Mouse (Mus musculus) layer of hippocampus, postnatal 10 days (tissue): ENCODE results near the gene Mterf4. TPM values are rescaled to one million over a fixed set of nuclear protein-coding genes. Genes with fewer than 3 reads are reported as not detected.

Experiments
- DNase-seq, 2 experiments: peaks; one replicate each; pipeline ENCODE4 v3.0.0; 2021; ENCODE audit warnings: low spot score in 2 of 2
- microRNA-seq, 2 experiments: library from miRNA; unstranded; fragments of <30 nt; microRNA quantifications; one replicate each; pipeline ENCODE4 v1.2.0; 2021
- total RNA-seq, 2 experiments: library from RNA; stranded (reverse); gene quantifications; 2 replicates each; pipeline ENCODE4 v1.2.3; 2021

Gene Mterf4
- total RNA-seq, 2 experiments from 2014 or later, result 18.9 to 20.4 TPM

DNA sequence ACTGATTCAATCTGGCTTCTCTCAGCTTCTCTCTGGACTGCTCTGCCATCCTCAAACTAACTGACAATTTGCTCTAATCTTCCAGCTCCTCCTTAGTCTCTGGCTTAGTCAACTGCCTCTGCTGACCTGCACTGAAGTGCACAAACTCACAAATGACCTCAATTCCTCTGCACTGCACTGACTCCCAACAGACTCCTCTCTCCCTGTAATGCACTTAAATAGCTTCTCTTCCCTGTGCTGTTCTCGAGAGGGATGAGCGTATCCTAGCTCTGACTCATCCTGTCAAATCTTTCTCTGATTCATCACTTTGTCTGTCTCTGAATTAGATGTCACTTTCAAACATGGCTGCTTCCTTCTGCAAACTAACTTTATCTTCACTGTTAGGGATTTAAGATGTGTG is 37.5 kb downstream of the Mterf4 start:
- no peak for DNase-seq

DNA sequence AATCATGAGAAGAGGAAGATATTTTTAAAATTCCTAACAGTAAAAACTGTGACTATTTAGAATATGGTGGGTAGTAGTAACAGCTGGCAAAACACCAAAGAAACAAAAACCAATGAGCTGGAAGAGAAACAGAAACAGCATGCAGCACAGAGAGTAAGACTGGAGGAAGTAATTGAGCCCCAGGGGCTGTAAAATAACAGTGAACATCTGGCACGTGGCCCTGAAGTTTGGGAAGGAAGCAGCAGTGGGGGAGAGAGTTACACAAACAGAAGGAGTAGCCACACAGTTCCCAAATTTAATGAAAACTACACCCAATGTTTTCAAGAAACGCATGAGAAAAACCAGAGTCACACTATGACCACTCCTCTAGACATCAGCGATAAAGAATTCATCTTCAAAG is 38.5 kb downstream of the Mterf4 start:
- no peak for DNase-seq

DNA sequence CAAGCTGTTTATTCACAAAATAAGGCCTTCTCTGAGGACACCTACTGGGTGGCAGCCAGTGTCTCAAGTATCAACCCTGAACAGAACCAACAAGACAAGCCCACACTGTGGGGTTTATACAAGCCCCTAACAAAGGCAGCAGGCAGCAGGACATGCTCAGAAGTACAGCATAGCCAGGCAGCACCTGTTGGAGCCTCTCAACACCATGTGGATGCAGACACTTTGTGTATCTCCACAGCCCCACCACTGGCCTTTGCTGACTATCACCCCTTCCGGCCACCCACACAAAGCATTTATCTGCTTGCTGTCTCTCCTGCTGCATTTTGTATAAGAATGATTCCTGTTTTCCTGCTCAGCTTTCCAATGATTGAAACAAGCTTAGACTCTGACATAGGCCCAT is 48.2 kb downstream of the Mterf4 start:
- no peak for DNase-seq

DNA sequence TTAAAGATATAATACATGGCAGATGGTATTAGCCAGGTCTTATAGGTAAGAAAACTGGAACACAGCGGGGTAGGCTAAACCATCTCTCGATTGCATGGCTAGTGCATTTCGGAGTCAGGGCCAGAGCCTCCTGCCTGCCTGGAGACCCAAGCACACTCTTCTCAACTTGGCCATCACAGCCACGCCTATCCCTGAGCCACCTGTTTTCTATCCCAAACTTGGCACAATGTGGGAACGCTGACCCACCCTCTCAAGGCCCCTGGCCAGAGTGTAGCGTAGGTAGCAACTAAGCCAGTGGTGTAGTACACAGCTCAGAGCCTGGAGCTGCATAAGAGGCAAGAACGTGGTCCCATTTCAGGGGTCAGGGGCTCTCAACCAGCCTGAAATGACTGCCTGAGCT is 50.0 kb downstream of the Mterf4 start:
- DNase-seq, result no peak

DNA sequence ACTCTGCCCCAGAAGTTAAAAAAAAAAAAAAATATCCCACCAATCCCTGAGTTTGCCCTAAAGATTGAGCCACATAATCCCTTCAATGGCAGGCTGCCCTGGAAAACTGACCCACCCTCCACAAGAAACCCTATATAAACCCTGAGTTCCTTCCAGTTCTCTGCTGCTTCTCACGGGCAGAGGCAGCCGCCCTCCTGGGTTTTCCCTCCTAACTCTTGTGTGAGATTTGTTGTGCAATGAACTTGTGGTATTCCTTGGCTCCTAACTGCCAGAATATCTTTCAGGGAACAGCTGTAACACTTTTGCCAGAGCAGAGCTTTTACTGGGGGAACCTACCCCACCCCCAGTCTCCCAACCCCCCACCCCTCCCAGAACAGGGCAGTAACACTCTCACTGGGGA is 53.1 kb downstream of the Mterf4 start:
- no peak for DNase-seq

Small RNA genes lying within 50 kb of the gene (microRNA-seq; reads per million reads assigned to microRNA genes)
- gene Mir6345, result 0 reads per million in 2 experiments
- gene Mir6901, result 0 reads per million in 2 experiments
- gene Mir6902, result 0 to 0.22 reads per million in 2 experiments

Other genes with a start within 250 kb of the Mterf4 start
- gene Kif1a, start 204.0 kb downstream of the Mterf4 start, total RNA-seq, result 100 to 1,000 TPM; 704 to 762 TPM
- gene Agxt, start 170.7 kb downstream of the Mterf4 start, total RNA-seq, result not detected
- not detected for gene 2310007B03Rik, start 145.0 kb downstream of the Mterf4 start, total RNA-seq
- under 1 TPM; 0.80 to 0.98 TPM for gene Crocc2, start 137.2 kb downstream of the Mterf4 start, total RNA-seq
- gene Sned1, start 70.1 kb downstream of the Mterf4 start, total RNA-seq, result 10 to 100 TPM in 1 of 2 experiments, 1 to 10 TPM in 1; 9.3 to 10.2 TPM
- 10 to 100 TPM; 62.1 to 73.1 TPM for gene Ppp1r7, start 36.9 kb upstream of the Mterf4 start, total RNA-seq
- gene Pask, start 37.6 kb upstream of the Mterf4 start, total RNA-seq, result 1 to 10 TPM; 7.6 to 7.7 TPM
- gene Ano7, start 68.0 kb upstream of the Mterf4 start, total RNA-seq, result under 1 TPM; 0.18 TPM
- 100 to 1,000 TPM; 127 to 142 TPM for gene Hdlbp, start 172.9 kb upstream of the Mterf4 start, total RNA-seq
- 10 to 100 TPM; 11.0 to 12.0 TPM for gene Farp2, start 206.2 kb upstream of the Mterf4 start, total RNA-seq